Mouse (Mus musculus): ENCODE data around the gene Lsp1. TPM values are rescaled to one million over a fixed set of nuclear protein-coding genes. Genes with fewer than 3 reads are reported as not detected.

Lsp1 gene
- total RNA-seq, 2 experiments from 2014 or later, result 24.7 to 33.1 TPM

DNA sequence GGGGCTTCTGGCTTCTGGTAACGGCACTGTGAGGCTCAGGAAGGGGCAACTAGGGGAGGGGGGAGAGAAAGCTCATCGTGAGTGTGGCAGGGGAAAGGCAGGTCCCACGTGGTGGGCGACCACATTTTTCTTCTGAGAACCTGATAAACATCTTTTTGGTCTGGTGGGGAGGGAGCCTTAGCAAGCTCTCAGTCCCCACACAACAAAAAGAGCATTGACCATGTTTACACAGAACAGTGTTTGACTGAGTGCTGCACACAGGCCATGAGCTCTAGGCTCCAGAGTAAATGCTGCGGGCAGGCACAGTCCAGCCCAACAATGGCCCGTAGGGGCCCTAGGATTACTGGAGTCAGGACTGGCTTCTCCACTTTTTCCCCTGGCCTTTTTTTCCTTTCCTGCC lies 78.2 kb downstream of the Lsp1 start:
- no peak for DNase-seq

DNA sequence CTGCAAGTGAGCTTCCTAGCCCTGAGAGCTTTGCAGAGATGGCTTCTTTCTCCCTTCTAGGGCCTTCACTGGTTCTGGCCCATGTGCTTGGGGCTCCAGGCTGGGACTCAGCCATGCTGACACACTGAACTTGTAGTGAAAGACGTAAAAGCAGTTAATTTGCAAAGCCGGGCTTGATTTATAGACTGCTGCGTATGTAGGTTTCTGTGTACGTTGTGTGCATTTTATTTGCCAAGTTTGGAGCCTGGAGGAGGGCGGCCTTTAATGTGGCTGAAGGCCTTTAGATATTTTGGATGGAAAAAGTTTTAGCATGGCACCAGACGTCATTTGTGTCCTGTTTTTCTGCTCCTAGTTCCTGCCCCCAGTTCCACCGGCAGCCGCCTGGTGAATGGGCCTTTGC lies 79.2 kb downstream of the Lsp1 start:
- DNase-seq, result no peak

- DNase-seq, result no peak
Observed at GRCm38 (mm10) chr7:142542771-142543303, 82.2 kb downstream of the Lsp1 start.

Other genes with a start within 250 kb of the Lsp1 start
- gene Gm7579, start 248.9 kb upstream of the Lsp1 start, total RNA-seq (2021), result not detected
- gene Krtap5-5, start 230.8 kb upstream of the Lsp1 start, total RNA-seq (2021), result not detected
- gene Gm40460, start 219.7 kb upstream of the Lsp1 start, total RNA-seq (2021), result not detected
- not detected for gene Gm2431, start 202.5 kb upstream of the Lsp1 start, total RNA-seq (2021)
- not detected for gene Gm4559, start 186.4 kb upstream of the Lsp1 start, total RNA-seq (2021)
- gene Krtap5-1, start 163.7 kb upstream of the Lsp1 start, total RNA-seq (2021), result not detected
- not detected for gene Krtap5-4, start 157.3 kb upstream of the Lsp1 start, total RNA-seq (2021)
- gene Ifitm10, start 87.1 kb upstream of the Lsp1 start, total RNA-seq (2021), result 1 to 10 TPM; 2.0 to 2.2 TPM
- gene Gm49369, start 78.1 kb upstream of the Lsp1 start, total RNA-seq (2021), result 1 to 10 TPM; 2.1 to 2.2 TPM
- 1,000 to 10,000 TPM in 1 of 2 experiments, 100 to 1,000 TPM in 1; 997 to 1,066 TPM for gene Ctsd, start 72.8 kb upstream of the Lsp1 start, total RNA-seq (2021)
- not detected for gene Syt8, start 26.0 kb upstream of the Lsp1 start, total RNA-seq (2021)
- 1 to 10 TPM; 1.8 to 2.6 TPM for gene Tnni2, start 19.0 kb upstream of the Lsp1 start, total RNA-seq (2021)
- under 1 TPM in 1 of 2 experiments, not detected in 1; 0.67 TPM for gene Tnnt3, start 38.0 kb downstream of the Lsp1 start, total RNA-seq (2021)
- gene Mrpl23, start 71.9 kb downstream of the Lsp1 start, total RNA-seq (2021), result 10 to 100 TPM; 12.2 to 29.0 TPM
- gene Igf2, start 206.0 kb downstream of the Lsp1 start, total RNA-seq (2021), result 10 to 100 TPM; 47.4 to 56.7 TPM
- not detected for gene Gm49394, start 209.1 kb downstream of the Lsp1 start, total RNA-seq (2021)